ENCODE assay signal across 9 mouse cellular contexts in genomic region chr3:68587567-68588245, GRCm38 (mm10).
DNase-seq lines count a peak whose midpoint lies in the region; ATAC-seq and TF ChIP-seq lines count a peak whose summit lies in the region.
"Had no signal": no experiment of that assay in that cellular context is flagged by ENCODE, and none has a peak within 500 bp of the region (broad histone marks: within the 10 kb centered on the region; RNA-seq: fewer than 3 reads in every experiment).

No protein-coding gene starts in this region.

- no peak overlapping the region for H3K4me3 ChIP-seq in kidney, adult 2 months (ENCODE audit: insufficient read depth, low read depth, low read length)
- H3K4me3 ChIP-seq in forebrain, embryonic 11.5 days (ENCODE audit: low read depth, low read length), result no peak overlapping the region
- no peak overlapping the region for H3K4me3 ChIP-seq in hindbrain, embryonic 12.5 days
- H3K4me3 ChIP-seq in myocyte, result no peak overlapping the region
- H3K4me3 ChIP-seq: liver, embryonic 12.5 days had no signal

- H3K79me2 ChIP-seq in myocyte (ENCODE audit: control insufficient read depth, insufficient read depth), result peaks cover 35% of the 10 kb centered on the region

- peak; percentile 47; the same call in 1 of the 2 replicates for ATAC-seq in forebrain, embryonic 11.5 days (replicated peaks; ENCODE audit: low FRiP score)
- ATAC-seq in hindbrain, embryonic 12.5 days (ENCODE audit: low FRiP score), result peak; percentile 72
- ATAC-seq: liver, embryonic 12.5 days had no signal

- H3K4me2 ChIP-seq in forebrain, embryonic 11.5 days (ENCODE audit: low read depth, low read length, severe bottlenecking), result no peak overlapping the region
- no peak overlapping the region for H3K4me2 ChIP-seq in hindbrain, embryonic 12.5 days (replicated peaks)
- H3K4me2 ChIP-seq in myocyte (ENCODE audit: low read depth), result peak overlapping the region; percentile 85
- H3K4me2 ChIP-seq: liver, embryonic 12.5 days had no signal

- no peak for DNase-seq in kidney, adult 2 months
- no peak for DNase-seq in kidney, postnatal 4 days
- DNase-seq in forebrain, embryonic 11.5 days (ENCODE audit: low spot score), result no peak
- no peak for DNase-seq in adrenal gland, adult (ENCODE audit: inconsistent age in 2 of 2, low spot score in 1 of 2)
- no peak for DNase-seq in lung, postnatal 36 days
- DNase-seq: thymus, postnatal 4 days had no signal

- TF ChIP-seq POLR2A in kidney, adult 2 months (IDR thresholded peaks at IDR 0.05; ENCODE audit: low read depth, low read length), result no peak
- no peak for TF ChIP-seq POLR2A in myocyte (IDR thresholded peaks at IDR 0.05; ENCODE audit: insufficient read length, low read depth)

- H3K36me3 ChIP-seq in kidney, adult 2 months (ENCODE audit: control insufficient read depth, insufficient read depth, low read length), result no peaks in the 10 kb centered on the region
- no peaks in the 10 kb centered on the region for H3K36me3 ChIP-seq in forebrain, embryonic 11.5 days (ENCODE audit: control insufficient read depth, insufficient read depth, low read length)
- H3K36me3 ChIP-seq in hindbrain, embryonic 12.5 days, result no peaks in the 10 kb centered on the region
- H3K36me3 ChIP-seq in myocyte (ENCODE audit: control insufficient read depth, insufficient read depth), result no peaks in the 10 kb centered on the region
- H3K36me3 ChIP-seq: liver, embryonic 12.5 days had no signal

- peaks cover 22% of the 10 kb centered on the region for H3K4me1 ChIP-seq in kidney, adult 2 months (ENCODE audit: control insufficient read depth, insufficient read depth, low read length)
- H3K4me1 ChIP-seq in forebrain, embryonic 11.5 days (replicated peaks; ENCODE audit: control insufficient read depth, insufficient read depth, low read length), result peaks cover 18% of the 10 kb centered on the region
- H3K4me1 ChIP-seq in hindbrain, embryonic 12.5 days, result peaks cover 67% of the 10 kb centered on the region

- WGBS in kidney, adult 2 months, result 67% methylated on average over 10 of the region's 10 CpGs
- 46% methylated on average over 10 of the region's 10 CpGs for WGBS in forebrain, embryonic 11.5 days
- WGBS in hindbrain, embryonic 12.5 days, result 35% methylated on average over 10 of the region's 10 CpGs

- H3K27me3 ChIP-seq in kidney, adult 2 months (replicated peaks; ENCODE audit: control insufficient read depth, insufficient read depth, low read length), result no peaks in the 10 kb centered on the region
- no peaks in the 10 kb centered on the region for H3K27me3 ChIP-seq in forebrain, embryonic 11.5 days (ENCODE audit: control insufficient read depth, insufficient read depth, low read length)
- no peaks in the 10 kb centered on the region for H3K27me3 ChIP-seq in hindbrain, embryonic 12.5 days
- H3K27me3 ChIP-seq in myocyte (ENCODE audit: control insufficient read depth, insufficient read depth, insufficient read length), result no peaks in the 10 kb centered on the region
- H3K27me3 ChIP-seq: liver, embryonic 12.5 days had no signal

- TF ChIP-seq CTCF in kidney, adult 2 months (conservative IDR thresholded peaks at IDR 0.05; ENCODE audit: insufficient read depth, insufficient read length, low read depth, low read length), result no peak

- peak overlapping the region; percentile 47 for H3K27ac ChIP-seq in kidney, adult 2 months (ENCODE audit: insufficient read depth, low read depth, low read length)
- peak overlapping the region; percentile 66; the same call in 1 of the 2 replicates for H3K27ac ChIP-seq in forebrain, embryonic 11.5 days (ENCODE audit: low read depth, low read length)
- H3K27ac ChIP-seq in hindbrain, embryonic 12.5 days, result peak overlapping the region; percentile 88
- H3K27ac ChIP-seq: liver, embryonic 12.5 days had no signal

- no peak overlapping the region for H3K9ac ChIP-seq in forebrain, embryonic 11.5 days (ENCODE audit: low read length)
- H3K9ac ChIP-seq in hindbrain, embryonic 12.5 days, result no peak overlapping the region
- H3K9ac ChIP-seq: liver, embryonic 12.5 days had no signal

- H3K9me3 ChIP-seq in forebrain, embryonic 11.5 days (ENCODE audit: control insufficient read depth, low read length), result no peaks in the 10 kb centered on the region
- no peaks in the 10 kb centered on the region for H3K9me3 ChIP-seq in hindbrain, embryonic 12.5 days (replicated peaks)
- H3K9me3 ChIP-seq: liver, embryonic 12.5 days had no signal

- H3ac ChIP-seq in myocyte (ENCODE audit: control insufficient read depth, insufficient read length), result no peak overlapping the region

TF ChIP-seq in myocyte, 11 proteins besides CTCF, POLR2A, EP300 and RAD21:
- TF ChIP-seq MAX (IDR thresholded peaks at IDR 0.05; ENCODE audit: low read depth), result no peak
- TF ChIP-seq CEBPB (IDR thresholded peaks at IDR 0.05; ENCODE audit: insufficient read depth, poor library complexity, severe bottlenecking), result no peak
- TF ChIP-seq MYOG (IDR thresholded peaks at IDR 0.05; ENCODE audit: control insufficient read depth in 1 of 3, insufficient read depth in 1 of 3, insufficient read length in 2 of 3, low read depth in 2 of 3), result peak; percentile 7 to 87 (median 36)
- TF ChIP-seq MYOD1 (IDR thresholded peaks at IDR 0.05; ENCODE audit: control insufficient read depth in 1 of 3, insufficient read length in 2 of 3, low read depth in 2 of 3), result peak in 2 of 3 experiments; percentile 35 to 86
- TF ChIP-seq TCF12 (IDR thresholded peaks at IDR 0.05; ENCODE audit: insufficient read depth, poor library complexity, severe bottlenecking), result peak; percentile 26
- no peak for TF ChIP-seq SRF (IDR thresholded peaks at IDR 0.05; ENCODE audit: control insufficient read depth, insufficient read length, low read depth)
- TF ChIP-seq E2F4 (IDR thresholded peaks at IDR 0.05; ENCODE audit: insufficient read depth), result no peak
- TF ChIP-seq USF1 (IDR thresholded peaks at IDR 0.05; ENCODE audit: low read depth), result no peak
- peak; percentile 8 for TF ChIP-seq TCF3 (IDR thresholded peaks at IDR 0.05; ENCODE audit: insufficient read length, low read depth)
